Mouse (Mus musculus) MEL (cell line): ENCODE measurements around the gene Glod4. TPM values are rescaled to one million over a fixed set of nuclear protein-coding genes. Genes with fewer than 3 reads are reported as not detected.

Experiments used
- DNase-seq: peaks from one replicate; pipeline ENCODE4 v3.0.0; 2011; ENCODE audit warnings: low read depth, low spot score
- H3K27ac ChIP-seq: 2 replicates; pipeline ENCODE4 v1.5.1; 2012; ENCODE audit warnings: low read depth, mild to moderate bottlenecking, control low read depth, low read length, moderate library complexity; ENCODE audit not compliant: control insufficient read depth
- H3K27me3 ChIP-seq, 2 experiments: fragments of 150-350 bp in 1 of 2; sonication (generic) in 1 of 2; 2 replicates each; pipeline ENCODE4 v1.6.1; 2012; ENCODE audit warnings: low read length in 2 of 2, mild to moderate bottlenecking in 2 of 2, improper control_type of control experiment in 1 of 2, moderate library complexity in 1 of 2; ENCODE audit not compliant: insufficient read depth in 2 of 2, control insufficient read depth in 1 of 2
- H3K36me3 ChIP-seq, 2 experiments: 2 replicates each; pipeline ENCODE4 v1.6.1; 2012 to 2014; ENCODE audit warnings: low read length in 2 of 2, improper control_type of control experiment in 1 of 2, inconsistent platforms in 1 of 2, mild to moderate bottlenecking in 1 of 2; ENCODE audit not compliant: insufficient read depth in 2 of 2, control insufficient read depth in 1 of 2
- H3K4me1 ChIP-seq, 2 experiments: fragments of 150-350 bp in 1 of 2; sonication (generic) in 1 of 2; 2 replicates each; pipeline ENCODE4 v1.6.1; 2012; ENCODE audit warnings: low read length in 2 of 2, improper control_type of control experiment in 1 of 2, mild to moderate bottlenecking in 1 of 2; ENCODE audit not compliant: insufficient read depth in 2 of 2, control insufficient read depth in 1 of 2
- H3K4me3 ChIP-seq, 2 experiments: fragments of 150-350 bp in 1 of 2; sonication (generic) in 1 of 2; 2 replicates each; pipeline ENCODE4 v1.5.1; 2012; ENCODE audit warnings: low read depth in 2 of 2, low read length in 2 of 2, mild to moderate bottlenecking in 2 of 2, moderate library complexity in 2 of 2, control low read depth in 1 of 2, improper control_type of control experiment in 1 of 2; ENCODE audit not compliant: control insufficient read depth in 1 of 2, insufficient read depth in 1 of 2
- H3K79me2 ChIP-seq: 2 replicates; pipeline ENCODE4 v1.6.1; 2012; ENCODE audit warnings: mild to moderate bottlenecking, low read length, moderate library complexity; ENCODE audit not compliant: control insufficient read depth, poor library complexity, insufficient read depth
- H3K9ac ChIP-seq: 2 replicates; pipeline ENCODE4 v1.6.1; 2012; ENCODE audit warnings: low read depth, mild to moderate bottlenecking, control low read depth, low read length, moderate library complexity; ENCODE audit not compliant: control insufficient read depth, poor library complexity, severe bottlenecking
- H3K9me3 ChIP-seq: fragments of 150-350 bp; sonication (generic); replicated peaks from 2 replicates; pipeline ENCODE4 v1.6.1; 2012; ENCODE audit warnings: mild to moderate bottlenecking, low read length, improper control_type of control experiment, moderate library complexity; ENCODE audit not compliant: insufficient read depth
- CHD1 ChIP-seq: IDR thresholded peaks from 2 replicates; pipeline ENCODE4 v1.6.1; 2012; ENCODE audit warnings: low read depth, mild to moderate bottlenecking, inconsistent platforms, low read length, improper control_type of control experiment
- CHD2 ChIP-seq: IDR thresholded peaks from 2 replicates; pipeline ENCODE4 v1.6.1; 2011; ENCODE audit warnings: low read length, improper control_type of control experiment
- CTCF ChIP-seq, 3 experiments: IDR thresholded peaks in 2 of 3; conservative IDR thresholded peaks in 1 of 3; 2 replicates each; pipeline ENCODE4 v1.5.1; 2011 to 2012; ENCODE audit warnings: low read length in 3 of 3, low read depth in 2 of 3, mild to moderate bottlenecking in 2 of 3, improper control_type of control experiment in 1 of 3, inconsistent platforms in 1 of 3, mixed read lengths in 1 of 3, moderate library complexity in 1 of 3; ENCODE audit not compliant: control insufficient read depth in 1 of 3, insufficient read depth in 1 of 3, poor library complexity in 1 of 3, severe bottlenecking in 1 of 3
- E2F4 ChIP-seq: IDR thresholded peaks from 2 replicates; pipeline ENCODE4 v1.6.1; 2011; ENCODE audit warnings: low read depth, low read length, improper control_type of control experiment, borderline replicate concordance
- GABPA ChIP-seq: IDR thresholded peaks from 2 replicates; pipeline ENCODE4 v1.6.1; 2012; ENCODE audit warnings: low read depth, mild to moderate bottlenecking, inconsistent platforms, low read length, improper control_type of control experiment, moderate library complexity
- GATA1 ChIP-seq: IDR thresholded peaks from 2 replicates; pipeline ENCODE4 v1.6.1; 2011; ENCODE audit warnings: low read depth, low read length, improper control_type of control experiment
- KAT2A ChIP-seq: conservative IDR thresholded peaks from 2 replicates; pipeline ENCODE4 v1.6.1; 2012; ENCODE audit warnings: low read depth, low read length, improper control_type of control experiment, inconsistent platforms
- MAFK ChIP-seq: IDR thresholded peaks from 2 replicates; pipeline ENCODE4 v1.6.1; 2011; ENCODE audit warnings: low read depth, mild to moderate bottlenecking, low read length, improper control_type of control experiment, borderline replicate concordance
- MEF2A ChIP-seq: IDR thresholded peaks from 2 replicates; pipeline ENCODE4 v1.6.1; 2014; ENCODE audit warnings: low read depth, mild to moderate bottlenecking, inconsistent platforms, low read length, improper control_type of control experiment; ENCODE audit not compliant: poor library complexity, insufficient replicate concordance, severe bottlenecking; ENCODE audit errors: extremely low read depth
- MXI1 ChIP-seq: IDR thresholded peaks from 2 replicates; pipeline ENCODE4 v1.6.1; 2011; ENCODE audit warnings: mild to moderate bottlenecking, low read depth, low read length, improper control_type of control experiment
- MYB ChIP-seq: IDR thresholded peaks from 2 replicates; pipeline ENCODE4 v1.6.1; 2011; ENCODE audit warnings: mild to moderate bottlenecking, low read depth, low read length, improper control_type of control experiment
- MYC ChIP-seq: IDR thresholded peaks from 2 replicates; pipeline ENCODE4 v1.6.1; 2011; ENCODE audit warnings: low read depth, mild to moderate bottlenecking, low read length, improper control_type of control experiment, moderate library complexity
- NELFE ChIP-seq: IDR thresholded peaks from 2 replicates; pipeline ENCODE4 v1.6.1; 2011; ENCODE audit warnings: low read depth, low read length, improper control_type of control experiment
- NRF1 ChIP-seq: IDR thresholded peaks from 2 replicates; pipeline ENCODE4 v1.6.1; 2014; ENCODE audit warnings: low read depth, mild to moderate bottlenecking, inconsistent platforms, low read length, improper control_type of control experiment, moderate library complexity; ENCODE audit not compliant: poor library complexity, insufficient read depth, severe bottlenecking
- POLR2A ChIP-seq, 2 experiments: IDR thresholded peaks; 2 replicates each; pipeline ENCODE4 v1.6.1; 2011 to 2012; ENCODE audit warnings: low read length in 2 of 2, mild to moderate bottlenecking in 2 of 2, control low read depth in 1 of 2, improper control_type of control experiment in 1 of 2, low read depth in 1 of 2, moderate library complexity in 1 of 2; ENCODE audit not compliant: control insufficient read depth in 1 of 2, insufficient read depth in 1 of 2, poor library complexity in 1 of 2
- POLR2AphosphoS2 ChIP-seq: IDR thresholded peaks from 2 replicates; pipeline ENCODE4 v1.6.1; 2011; ENCODE audit warnings: low read length, improper control_type of control experiment
- POLR2AphosphoS5 ChIP-seq: IDR thresholded peaks from 2 replicates; pipeline ENCODE4 v1.6.1; 2012; ENCODE audit warnings: low read depth, borderline replicate concordance, mild to moderate bottlenecking, inconsistent platforms, low read length, moderate library complexity, mixed read lengths
- RAD21 ChIP-seq: IDR thresholded peaks from 2 replicates; pipeline ENCODE4 v1.6.1; 2011; ENCODE audit warnings: mild to moderate bottlenecking, low read depth, low read length, improper control_type of control experiment
- RCOR1 ChIP-seq: IDR thresholded peaks from 2 replicates; pipeline ENCODE4 v1.6.1; 2012; ENCODE audit warnings: low read depth, mild to moderate bottlenecking, inconsistent platforms, low read length, improper control_type of control experiment
- SIN3A ChIP-seq: IDR thresholded peaks from 2 replicates; pipeline ENCODE4 v1.6.1; 2012; ENCODE audit warnings: low read length, improper control_type of control experiment, inconsistent platforms
- SMC3 ChIP-seq: IDR thresholded peaks from 2 replicates; pipeline ENCODE4 v1.6.1; 2011; ENCODE audit warnings: low read depth, low read length, improper control_type of control experiment
- UBTF ChIP-seq: IDR thresholded peaks from 2 replicates; pipeline ENCODE4 v1.6.1; 2012; ENCODE audit warnings: low read depth, mild to moderate bottlenecking, inconsistent platforms, low read length, improper control_type of control experiment, moderate library complexity, borderline replicate concordance; ENCODE audit not compliant: insufficient read depth
- ZC3H11A ChIP-seq: IDR thresholded peaks from 2 replicates; pipeline ENCODE4 v1.6.1; 2012; ENCODE audit warnings: low read depth, mild to moderate bottlenecking, inconsistent platforms, low read length, improper control_type of control experiment
- ZKSCAN1 ChIP-seq: IDR thresholded peaks from 2 replicates; pipeline ENCODE4 v1.6.1; 2012; ENCODE audit warnings: low read depth, mild to moderate bottlenecking, inconsistent platforms, low read length, improper control_type of control experiment, moderate library complexity
- ZMIZ1 ChIP-seq: IDR thresholded peaks from 2 replicates; pipeline ENCODE4 v1.6.1; 2012; ENCODE audit warnings: low read depth, mild to moderate bottlenecking, inconsistent platforms, low read length, improper control_type of control experiment, moderate library complexity
- ZNF384 ChIP-seq: IDR thresholded peaks from 2 replicates; pipeline ENCODE4 v1.6.1; 2012; ENCODE audit warnings: low read depth, mild to moderate bottlenecking, inconsistent platforms, low read length, improper control_type of control experiment
- polyA plus RNA-seq, 2 experiments: library from polyadenylated mRNA; stranded (reverse) in 1 of 2; unstranded in 1 of 2; fragments of >175 nt in 1 of 2; fragments of >200 nt in 1 of 2; gene quantifications; 2 replicates each; pipeline versions ENCODE4 v1.2.1 to v1.2.4; 2012; ENCODE audit warnings: low replicate concordance in 2 of 2, low read depth in 1 of 2; ENCODE audit not compliant: insufficient read length in 2 of 2, insufficient read depth in 1 of 2, missing spikeins in 1 of 2
- total RNA-seq: library from RNA; depleted of rRNA; stranded (reverse); fragments of 300-350 nt; gene quantifications from 2 replicates; pipeline ENCODE4 v1.2.3, GENCODE M21; 2012

Gene Glod4
- total and polyA plus RNA-seq, 3 experiments, result 63.9 to 139 TPM; not detected in 1

- Histone ChIP-seq H3K27ac (no peak overlapping the region), H3K4me3 (no peak overlapping the region), H3K79me2 (no peaks in the 10 kb centered on the region), H3K4me1 (peaks cover 15 to 18% of the 10 kb centered on the region in 2 experiments), H3K9ac (no peak overlapping the region), H3K36me3 (peaks cover 0 to 16% of the 10 kb centered on the region in 2 experiments), H3K9me3 (no peaks in the 10 kb centered on the region), H3K27me3 (no peaks in the 10 kb centered on the region)
- TF ChIP-seq CHD1 (no peak), POLR2A (IDR thresholded peaks at IDR 0.05; ENCODE audit: control insufficient read depth in 1 of 2, insufficient read depth in 1 of 2, low read depth in 1 of 2, low read length in 2 of 2, poor library complexity in 1 of 2) (no peak), SIN3A (no peak), UBTF (no peak)
- no peak for DNase-seq
These were observed 155.0 kb downstream of the Glod4 start for GRCm38 (mm10) chr11:76088506-76088905.

GRCm38 (mm10) chr11:76085898-76086591 is 157.5 kb downstream of the Glod4 start:
- H3K4me3 ChIP-seq, result no peak overlapping the region
- H3K9ac ChIP-seq, result no peak overlapping the region
- no peaks in the 10 kb centered on the region for H3K27me3 ChIP-seq
- H3K79me2 ChIP-seq, result no peaks in the 10 kb centered on the region
- peak overlapping the region; percentile 32; the same call in 1 of the 2 replicates for H3K27ac ChIP-seq
- peaks cover 15 to 18% of the 10 kb centered on the region in 2 experiments for H3K4me1 ChIP-seq
- peaks cover 0 to 16% of the 10 kb centered on the region in 2 experiments; a peak in 2 of 4 replicates for H3K36me3 ChIP-seq
- TF ChIP-seq GABPA (no peak), MYB (no peak), ZC3H11A (peak; percentile 80), CTCF (IDR thresholded peaks at IDR 0.05 in 2 of 3, conservative IDR thresholded peaks at IDR 0.05 in 1 of 3; ENCODE audit: control insufficient read depth in 1 of 3, insufficient read depth in 1 of 3, low read depth in 2 of 3, low read length in 3 of 3, poor library complexity in 1 of 3, severe bottlenecking in 1 of 3) (peak; percentile 90 to 95 (median 95)), MXI1 (no peak; the same call in 1 of the 2 replicates), GATA1 (0 out of 2 replicates have a peak, but pooled peaks have one; percentile 15), RAD21 (peak; percentile 96), SIN3A (peak; percentile 52; the same call in 1 of the 2 replicates), ZNF384 (no peak), KAT2A (no peak), CHD2 (no peak), CHD1 (no peak), E2F4 (no peak), NELFE (no peak), NRF1 (no peak), MEF2A (no peak), ZMIZ1 (no peak), POLR2AphosphoS2 (no peak), POLR2A (IDR thresholded peaks at IDR 0.05; ENCODE audit: control insufficient read depth in 1 of 2, insufficient read depth in 1 of 2, low read depth in 1 of 2, low read length in 2 of 2, poor library complexity in 1 of 2) (no peak), POLR2AphosphoS5 (no peak), ZKSCAN1 (no peak), MYC (no peak), SMC3 (peak; percentile 93), RCOR1 (no peak), MAFK (no peak)
- no peaks in the 10 kb centered on the region for H3K9me3 ChIP-seq
- DNase-seq, result peak; percentile 82
